Mouse (Mus musculus) heart, postnatal 0 days (tissue): ENCODE measurements around the gene Il17re.

Experiments used
- CTCF ChIP-seq: IDR thresholded peaks from 2 replicates; pipeline ENCODE4 v1.5.1; 2016; ENCODE audit warnings: antibody characterized with exemption, control low read depth, low read depth
- EP300 ChIP-seq: IDR thresholded peaks from 2 replicates; pipeline ENCODE4 v1.6.1; 2016; ENCODE audit warnings: antibody characterized with exemption, low read depth

DNA sequence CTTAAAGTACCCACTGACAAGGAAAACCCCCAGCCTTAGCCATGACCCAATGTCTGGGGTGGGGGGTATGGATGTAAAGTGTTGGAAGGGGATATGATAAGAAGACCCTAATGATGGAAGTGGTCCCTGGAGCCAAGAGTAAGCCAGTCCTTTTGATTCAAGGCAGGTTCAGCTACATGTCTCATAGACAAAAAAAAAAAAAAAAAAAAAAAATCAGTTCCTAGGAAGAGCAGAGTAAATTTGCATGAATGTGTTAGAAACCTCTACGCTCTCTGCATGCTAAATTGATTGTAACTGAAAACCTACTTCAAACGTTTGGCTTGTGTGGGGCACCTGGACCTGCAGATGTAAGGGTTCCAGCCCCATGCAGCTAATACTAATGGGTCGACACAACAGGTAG is 26.5 kb upstream of the Il17re start:
- TF ChIP-seq CTCF (no peak), EP300 (no peak)
